Mouse (Mus musculus) lung, postnatal 14 days (tissue): ENCODE results near the gene Pde3a.
"Not testable (repeated sequence)": the region's sequence is repeated elsewhere in the genome, so short reads cannot be mapped to it uniquely, and the experiment has no call there.

ENCODE experiments used
- DNase-seq: peaks from one replicate; pipeline ENCODE4 v3.0.0; 2021

Gene Pde3a

DNA sequence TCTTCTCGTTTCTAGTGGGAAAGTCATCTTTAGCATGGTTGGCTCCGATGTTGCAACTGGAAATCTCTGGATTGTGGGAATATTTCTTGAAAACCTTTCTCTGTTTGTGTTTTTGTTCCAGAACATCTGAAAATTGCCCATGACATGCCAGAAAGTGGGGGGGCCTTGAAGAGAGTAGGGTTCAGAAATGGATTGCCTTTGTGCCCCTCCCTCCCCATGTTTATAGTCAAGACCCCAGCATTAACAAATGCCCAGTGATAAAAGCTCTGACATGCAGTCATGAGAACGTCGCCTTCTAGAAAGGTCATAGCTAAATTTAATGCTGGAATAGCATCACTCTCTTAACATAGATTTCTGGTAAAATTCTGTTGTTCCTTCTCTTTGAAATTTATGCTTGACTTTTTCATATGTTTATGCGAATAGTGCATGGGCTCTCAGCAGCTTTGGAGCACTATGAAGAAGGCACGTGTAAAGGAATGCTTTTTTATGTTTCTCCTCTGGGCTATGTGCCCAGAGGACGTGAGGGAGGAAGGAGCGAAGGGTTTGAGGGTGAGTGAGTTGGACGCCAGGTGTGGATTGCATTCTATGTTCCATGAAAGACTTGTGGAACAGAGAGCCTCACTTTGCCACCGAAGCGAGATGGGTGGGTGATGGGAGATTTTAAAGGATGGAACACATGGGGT lies 19.0 kb downstream of the Pde3a start:
- no peak for DNase-seq

GRCm38 (mm10) chr6:141268871-141269270 lies 19.8 kb downstream of the Pde3a start:
- DNase-seq, result no peak

GRCm38 (mm10) chr6:141271133-141271532 lies 22.1 kb downstream of the Pde3a start:
- DNase-seq, result no peak

- DNase-seq, result no peak
Measured at GRCm38 (mm10) chr6:141271579-141271978, 22.5 kb downstream of the Pde3a start.

DNA sequence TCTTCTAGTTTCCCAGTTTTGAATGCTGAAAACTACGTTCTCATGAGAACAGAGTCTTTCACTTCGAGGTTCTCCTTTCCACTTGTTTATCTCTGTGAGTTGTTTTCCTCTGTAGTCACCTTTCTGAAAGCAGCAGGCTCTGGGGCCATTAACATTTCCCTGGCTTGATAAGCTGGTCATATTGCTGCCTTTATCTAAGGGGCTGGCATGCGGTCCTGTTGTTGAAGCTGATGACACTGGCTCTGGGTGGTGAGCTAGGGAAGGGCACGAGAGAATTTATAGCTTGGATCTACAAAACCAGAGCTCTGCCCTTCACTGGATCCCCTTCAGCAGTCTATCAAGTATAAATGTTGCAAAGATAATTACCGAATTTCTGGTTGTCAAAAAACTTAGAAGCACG lies 24.6 kb downstream of the Pde3a start:
- no peak for DNase-seq

DNA sequence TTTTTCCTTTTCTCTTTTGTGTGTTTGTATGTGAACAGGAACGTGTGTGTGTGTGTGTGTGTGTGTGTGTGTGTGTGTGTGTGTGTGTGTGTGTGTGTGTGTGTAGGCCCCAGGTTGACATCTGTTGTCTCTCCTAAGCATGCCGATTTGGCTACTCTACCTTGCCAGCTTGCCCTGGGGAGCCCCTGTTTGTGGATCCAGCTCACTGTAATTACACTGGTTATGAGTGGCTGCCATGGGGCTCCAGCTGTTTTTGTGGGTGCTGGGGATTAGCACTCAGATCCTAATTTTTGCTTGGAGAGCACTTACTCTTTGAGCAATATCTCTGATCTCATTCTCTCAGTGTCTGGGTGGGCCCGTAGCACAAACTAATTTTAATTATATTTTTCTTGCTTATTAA lies 32.6 kb downstream of the Pde3a start:
- no peak for DNase-seq

DNA sequence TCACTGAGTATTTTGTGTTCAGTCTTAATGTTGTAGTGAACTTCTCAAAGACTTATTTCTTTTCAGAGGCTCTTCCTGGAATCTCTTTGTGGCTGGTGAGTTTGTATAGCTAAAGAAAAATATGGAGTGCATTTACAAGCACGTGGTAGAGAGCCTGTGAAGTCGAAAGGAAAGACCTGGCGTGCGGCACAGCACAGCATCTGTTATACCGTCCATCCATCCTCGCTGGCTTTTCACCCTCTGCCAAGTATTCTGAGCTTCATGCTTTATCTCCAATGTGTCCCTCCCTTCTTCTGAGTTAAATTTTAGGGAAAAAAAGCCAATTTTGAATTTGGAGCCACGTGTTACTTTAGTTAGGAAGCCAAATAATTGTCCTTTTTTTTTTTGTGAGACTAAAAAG lies 33.7 kb downstream of the Pde3a start:
- DNase-seq, result no peak

GRCm38 (mm10) chr6:141291195-141291594 lies 42.1 kb downstream of the Pde3a start:
- no peak for DNase-seq

DNA sequence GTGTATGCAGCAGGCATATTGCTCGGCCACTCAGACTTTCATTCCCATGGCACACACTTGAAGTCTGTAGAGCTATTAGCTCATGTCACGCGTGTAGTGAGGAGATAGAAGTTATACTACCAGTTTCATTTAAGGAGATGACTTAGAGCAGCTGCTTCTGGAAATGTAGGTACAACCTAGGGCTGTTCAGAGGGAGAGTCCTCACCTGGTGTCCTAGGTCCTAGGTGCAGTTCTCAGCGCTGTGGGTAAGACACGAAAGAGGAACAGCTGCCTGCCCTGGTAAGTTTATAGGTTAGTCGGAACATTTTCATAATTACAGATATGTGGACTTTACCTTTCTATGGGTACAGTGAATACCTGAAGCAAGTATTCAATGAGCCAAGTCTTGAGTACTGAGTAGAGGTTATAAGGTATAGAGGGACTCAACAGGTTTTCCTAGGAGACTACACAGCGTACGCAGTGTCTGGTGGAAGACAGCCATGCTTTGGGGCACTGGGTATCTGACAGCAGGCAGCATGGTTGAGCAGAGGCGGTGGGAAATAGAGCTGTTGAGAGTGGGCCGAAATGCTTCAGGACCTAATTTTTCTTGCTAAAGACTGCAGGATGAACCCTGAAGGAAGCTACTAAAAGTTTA lies 43.9 kb downstream of the Pde3a start:
- DNase-seq, result no peak

GRCm38 (mm10) chr6:141293460-141293853 lies 44.4 kb downstream of the Pde3a start:
- DNase-seq, result no peak

DNA sequence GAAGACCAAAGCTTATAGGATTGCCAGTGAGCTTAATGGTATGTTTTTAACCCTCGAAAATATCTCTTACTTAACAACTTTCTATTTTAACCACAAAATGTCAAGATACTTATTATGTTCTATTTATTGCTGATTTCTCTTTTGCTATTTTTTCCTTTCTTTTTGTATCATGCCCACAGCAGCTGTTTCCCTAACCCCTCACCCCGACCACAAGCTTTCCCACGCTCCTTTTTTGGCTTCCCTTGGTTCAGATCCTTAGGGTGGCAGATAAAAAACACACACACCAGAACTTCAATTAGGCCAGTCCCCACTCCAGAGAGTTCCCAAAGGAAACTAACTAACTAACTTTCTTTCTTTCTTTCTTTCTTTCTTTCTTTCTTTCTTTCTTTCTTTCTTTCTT lies 46.2 kb downstream of the Pde3a start:
- DNase-seq, result no peak

GRCm38 (mm10) chr6:141301750-141302748 lies 53.0 kb downstream of the Pde3a start:
- no peak for DNase-seq

DNA sequence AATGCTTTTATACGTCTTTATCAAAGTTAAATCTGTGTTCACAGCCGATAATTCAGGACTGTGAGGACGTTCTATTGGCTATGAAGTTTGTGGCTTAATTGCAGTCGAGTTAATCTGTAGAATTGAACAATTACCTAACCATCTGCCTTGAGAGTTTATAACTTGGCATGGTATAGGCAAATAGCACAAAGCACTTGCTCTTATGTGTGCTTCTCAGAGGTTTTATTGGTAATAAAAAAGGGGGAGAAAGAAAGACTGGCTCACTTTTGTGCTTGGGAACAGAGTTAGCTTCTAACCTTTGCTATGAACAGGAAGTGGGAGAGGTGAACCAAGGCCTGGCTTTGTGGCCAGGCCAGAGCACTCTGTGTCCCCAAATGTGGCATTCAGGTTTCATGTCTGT lies 53.8 kb downstream of the Pde3a start:
- no peak for DNase-seq

- DNase-seq, result no peak
Measured at GRCm38 (mm10) chr6:141307326-141307725, 58.3 kb downstream of the Pde3a start.

GRCm38 (mm10) chr6:141308451-141308850 lies 59.4 kb downstream of the Pde3a start:
- DNase-seq, result no peak

DNA sequence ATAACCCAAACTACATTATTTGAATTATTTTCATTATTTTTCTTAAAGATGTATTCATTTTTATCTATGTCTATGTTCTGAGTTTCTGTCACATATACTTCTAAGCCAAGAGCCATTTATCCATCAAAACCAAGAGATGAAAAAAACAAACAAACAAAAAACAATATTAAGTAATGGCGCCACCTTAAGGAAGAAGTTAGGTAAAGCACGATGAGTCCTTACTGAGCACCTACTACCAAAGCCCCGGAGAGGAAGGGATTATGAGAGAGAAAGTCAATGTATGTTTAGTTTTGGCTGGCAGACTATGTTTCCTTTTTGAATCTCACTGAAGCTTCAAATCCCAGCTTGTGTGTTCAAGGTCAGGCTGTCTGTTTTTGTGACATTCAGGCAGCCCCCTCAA lies 60.8 kb downstream of the Pde3a start:
- no peak for DNase-seq

- no peak for DNase-seq
Measured at GRCm38 (mm10) chr6:141310351-141310750, 61.3 kb downstream of the Pde3a start.

GRCm38 (mm10) chr6:141311615-141312014 lies 62.5 kb downstream of the Pde3a start:
- peak; percentile 65 for DNase-seq

DNA sequence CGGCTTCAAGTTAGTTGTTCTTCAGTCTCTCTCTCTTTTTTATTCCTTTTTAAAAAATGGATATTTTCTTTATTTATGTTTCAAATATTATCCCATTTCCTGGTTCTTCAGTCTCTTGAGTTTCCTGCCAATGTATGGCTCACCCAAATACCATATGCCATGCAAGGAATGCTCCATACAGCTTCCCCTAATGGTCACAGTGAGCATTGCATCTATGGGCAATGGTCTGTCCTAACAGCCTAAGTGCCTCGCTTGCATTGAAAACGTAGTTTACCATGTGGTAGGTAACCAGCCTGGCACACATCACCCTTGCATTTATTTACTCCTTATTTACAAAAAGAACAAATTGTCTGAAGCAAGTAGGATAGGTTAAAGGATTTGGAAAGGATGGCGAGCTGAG lies 64.0 kb downstream of the Pde3a start:
- DNase-seq, result no peak

GRCm38 (mm10) chr6:141318440-141318839 lies 69.4 kb downstream of the Pde3a start:
- no peak for DNase-seq

- no peak for DNase-seq
Measured at GRCm38 (mm10) chr6:141321253-141321652, 72.2 kb downstream of the Pde3a start.

DNA sequence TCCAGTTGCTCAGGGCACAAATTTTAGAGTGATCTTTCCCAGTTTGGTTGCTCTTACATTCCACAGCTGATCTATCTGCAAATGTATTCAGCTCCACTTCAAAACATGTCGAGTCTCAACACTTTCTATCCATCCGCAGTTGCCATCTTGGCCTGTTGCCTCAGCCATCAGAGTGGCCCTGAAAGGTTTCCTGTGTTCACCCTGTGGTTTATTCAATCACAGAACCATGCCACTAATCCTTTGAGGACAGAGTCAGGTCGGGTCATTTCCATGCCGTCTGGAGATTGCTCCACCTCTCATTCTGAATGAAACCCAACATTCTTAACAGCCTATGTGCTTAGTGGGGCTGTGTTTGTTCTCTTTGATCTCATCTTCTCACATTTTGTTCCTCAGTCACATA lies 73.9 kb downstream of the Pde3a start:
- DNase-seq, result no peak

- DNase-seq, result not testable (repeated sequence)
Measured at GRCm38 (mm10) chr6:141327134-141327533, 78.1 kb downstream of the Pde3a start.

DNA sequence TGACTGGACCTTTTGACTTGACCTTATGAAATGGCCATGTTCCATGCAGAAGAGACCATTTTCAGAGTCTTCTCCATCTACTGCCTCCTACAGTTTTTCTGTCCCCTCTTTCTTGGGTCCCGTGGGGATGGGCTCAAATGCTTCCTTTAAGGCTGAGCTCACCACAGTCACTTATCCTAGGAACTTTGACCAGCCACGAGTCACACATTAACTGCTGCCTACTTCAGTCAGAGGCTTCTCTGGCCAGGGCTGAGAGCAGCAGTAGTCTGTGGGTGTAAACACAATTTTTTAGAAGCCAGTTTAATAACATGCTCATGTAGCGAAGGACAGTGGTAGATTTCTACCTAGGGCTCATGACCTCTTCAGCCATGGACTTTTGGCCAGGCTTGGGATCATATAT lies 79.0 kb downstream of the Pde3a start:
- no peak for DNase-seq
